Mouse (Mus musculus) neural tube, embryonic 14.5 days (tissue): ENCODE results near the gene Ccnd3. TPM values are rescaled to one million over a fixed set of nuclear protein-coding genes. Genes with fewer than 3 reads are reported as not detected.

ENCODE experiments used
- ATAC-seq: fragments of 200-750 bp; cut with Nextera tagmentation; 2 replicates; pipeline ENCODE4 v1.8.0; 2017; ENCODE audit warnings: low read depth, mild to moderate bottlenecking, moderate TSS enrichment, moderate library complexity
- H3K27ac ChIP-seq: fragments of 300-500 bp; sonication (generic); 2 replicates; pipeline ENCODE4 v1.5.1; 2014; ENCODE audit warnings: low read depth, mild to moderate bottlenecking, control low read depth, low read length, moderate library complexity, mixed read lengths
- H3K27me3 ChIP-seq: fragments of 300-500 bp; sonication (generic); 2 replicates; pipeline ENCODE4 v1.6.1; 2014; ENCODE audit warnings: low read length; ENCODE audit not compliant: control insufficient read depth, insufficient read depth
- H3K36me3 ChIP-seq: fragments of 300-500 bp; sonication (generic); 2 replicates; pipeline ENCODE4 v1.6.1; 2014; ENCODE audit warnings: low read length, mixed read lengths; ENCODE audit not compliant: control insufficient read depth, insufficient read depth
- H3K4me1 ChIP-seq: fragments of 300-500 bp; sonication (generic); 2 replicates; pipeline ENCODE4 v1.6.1; 2014; ENCODE audit warnings: low read length; ENCODE audit not compliant: control insufficient read depth, insufficient read depth
- H3K4me2 ChIP-seq: fragments of 300-500 bp; sonication (generic); 2 replicates; pipeline ENCODE4 v1.6.1; 2014; ENCODE audit warnings: mild to moderate bottlenecking, low read depth, low read length, control low read depth
- H3K4me3 ChIP-seq: fragments of 300-500 bp; sonication (generic); 2 replicates; pipeline ENCODE4 v1.5.1; 2014; ENCODE audit warnings: low read depth, low read length, control low read depth, mixed read lengths
- H3K9ac ChIP-seq: fragments of 300-500 bp; sonication (generic); replicated peaks from 2 replicates; pipeline ENCODE4 v1.6.1; 2014; ENCODE audit warnings: low read depth, mild to moderate bottlenecking, control low read depth, low read length, mixed read lengths
- H3K9me3 ChIP-seq: fragments of 300-500 bp; sonication (generic); 2 replicates; pipeline ENCODE4 v1.6.1; 2016; ENCODE audit warnings: low read length; ENCODE audit not compliant: control insufficient read depth
- WGBS: fragments of 180-500 bp; shearing (Covaris S2); extraction: QIAGEN DNeasy Blood & Tissue Kit; methylation state at CpG from one replicate; pipeline ENCODE4 v1.1.7; 2014; 5-methylcytosine and 5-hydroxymethylcytosine counted together
- polyA plus RNA-seq: library from polyadenylated mRNA; unstranded; fragments of >200 nt; fragmentation: Nextera tagmentation; extraction: Ambion mirVana; gene quantifications from 2 replicates; pipeline ENCODE4 v1.2.1, GENCODE M21; 2014

The Ccnd3 gene
- polyA plus RNA-seq, 1 experiment from 2014 or later = 49.1 TPM

GRCm38 (mm10) chr17:47506042-47506441, 1.2 kb downstream of the Ccnd3 start:
- Histone ChIP-seq H3K27me3 (no peaks in the 10 kb centered on the region), H3K36me3 (no peaks in the 10 kb centered on the region), H3K4me1 (peaks cover 11% of the 10 kb centered on the region; the same call in 1 of the 2 replicates), H3K4me2 (no peak overlapping the region), H3K27ac (no peak overlapping the region), H3K9ac (no peak overlapping the region), H3K4me3 (no peak overlapping the region), H3K9me3 (no peaks in the 10 kb centered on the region)
- ATAC-seq = no peak
- WGBS = 95% methylated on average over 1 of the region's 1 CpGs

- no peaks in the 10 kb centered on the region for H3K9me3 ChIP-seq
- no peak overlapping the region for H3K27ac ChIP-seq
- H3K27me3 ChIP-seq = no peaks in the 10 kb centered on the region
- H3K36me3 ChIP-seq = no peaks in the 10 kb centered on the region
- 93% methylated on average over 4 of the region's 4 CpGs for WGBS
- H3K9ac ChIP-seq = no peak overlapping the region
- no peak overlapping the region for H3K4me3 ChIP-seq
- peaks cover 5% of the 10 kb centered on the region; the same call in 1 of the 2 replicates for H3K4me1 ChIP-seq
- H3K4me2 ChIP-seq = no peak overlapping the region
- no peak for ATAC-seq
These were observed 1.8 kb downstream of the Ccnd3 start for GRCm38 (mm10) chr17:47506697-47507096.

GRCm38 (mm10) chr17:47507523-47507922, 2.7 kb downstream of the Ccnd3 start:
- no peak for ATAC-seq

GRCm38 (mm10) chr17:47508012-47508608, 3.3 kb downstream of the Ccnd3 start:
- no peaks in the 10 kb centered on the region for H3K27me3 ChIP-seq
- no peaks in the 10 kb centered on the region for H3K9me3 ChIP-seq
- no peak overlapping the region for H3K4me3 ChIP-seq
- ATAC-seq = no peak
- 0 out of 2 replicates have a peak overlapping the region, but pooled peaks have one; percentile 6 for H3K4me2 ChIP-seq
- H3K4me1 ChIP-seq = peaks cover 5% of the 10 kb centered on the region; the same call in 1 of the 2 replicates
- no peak overlapping the region for H3K27ac ChIP-seq
- WGBS = 52% methylated on average over 12 of the region's 12 CpGs
- no peaks in the 10 kb centered on the region for H3K36me3 ChIP-seq
- no peak overlapping the region for H3K9ac ChIP-seq

More at GRCm38 (mm10) chr17:47507523-47507922, 2.7 kb downstream of the Ccnd3 start:
- H3K27me3 ChIP-seq = no peaks in the 10 kb centered on the region
- H3K9ac ChIP-seq = no peak overlapping the region
- no peak overlapping the region for H3K4me3 ChIP-seq
- H3K27ac ChIP-seq = no peak overlapping the region
- no peak overlapping the region for H3K4me2 ChIP-seq
- H3K36me3 ChIP-seq = no peaks in the 10 kb centered on the region
- no peaks in the 10 kb centered on the region for H3K9me3 ChIP-seq
- WGBS = 93% methylated on average over 2 of the region's 2 CpGs
- H3K4me1 ChIP-seq = peaks cover 5% of the 10 kb centered on the region; the same call in 1 of the 2 replicates

GRCm38 (mm10) chr17:47509031-47509705, 4.3 kb downstream of the Ccnd3 start:
- H3K36me3 ChIP-seq = no peaks in the 10 kb centered on the region
- no peaks in the 10 kb centered on the region for H3K9me3 ChIP-seq
- no peak overlapping the region for H3K4me2 ChIP-seq
- ATAC-seq = no peak
- 42% methylated on average over 9 of the region's 9 CpGs for WGBS
- H3K4me3 ChIP-seq = no peak overlapping the region
- H3K9ac ChIP-seq = no peak overlapping the region
- no peaks in the 10 kb centered on the region for H3K27me3 ChIP-seq
- no peak overlapping the region for H3K27ac ChIP-seq
- peaks cover 5% of the 10 kb centered on the region; the same call in 1 of the 2 replicates for H3K4me1 ChIP-seq

- H3K9ac ChIP-seq = no peak overlapping the region
- H3K36me3 ChIP-seq = no peaks in the 10 kb centered on the region
- peak; percentile 89 for ATAC-seq
- no peaks in the 10 kb centered on the region for H3K27me3 ChIP-seq
- no peaks in the 10 kb centered on the region for H3K4me1 ChIP-seq
- no peak overlapping the region for H3K27ac ChIP-seq
- peak overlapping the region; percentile 24; the same call in 1 of the 2 replicates for H3K4me2 ChIP-seq
- H3K4me3 ChIP-seq = no peak overlapping the region
- WGBS = 17% methylated on average over 25 of the region's 25 CpGs
- H3K9me3 ChIP-seq = no peaks in the 10 kb centered on the region
These were observed 6.5 kb downstream of the Ccnd3 start for GRCm38 (mm10) chr17:47511111-47512020.

- no peak overlapping the region for H3K4me3 ChIP-seq
- no peak overlapping the region for H3K9ac ChIP-seq
- H3K36me3 ChIP-seq = no peaks in the 10 kb centered on the region
- no peaks in the 10 kb centered on the region for H3K4me1 ChIP-seq
- H3K4me2 ChIP-seq = no peak overlapping the region
- ATAC-seq = no peak
- no peaks in the 10 kb centered on the region for H3K27me3 ChIP-seq
- H3K9me3 ChIP-seq = no peaks in the 10 kb centered on the region
- H3K27ac ChIP-seq = no peak overlapping the region
- WGBS = 72% methylated on average over 10 of the region's 10 CpGs
These were observed 8.3 kb downstream of the Ccnd3 start for GRCm38 (mm10) chr17:47512956-47513775.

GRCm38 (mm10) chr17:47515180-47515844, 10.5 kb downstream of the Ccnd3 start:
- Histone ChIP-seq H3K9me3 (no peaks in the 10 kb centered on the region), H3K4me1 (no peaks in the 10 kb centered on the region), H3K4me3 (no peak overlapping the region), H3K36me3 (no peaks in the 10 kb centered on the region), H3K27me3 (no peaks in the 10 kb centered on the region), H3K27ac (no peak overlapping the region), H3K4me2 (no peak overlapping the region), H3K9ac (no peak overlapping the region)
- WGBS = 84% methylated on average over 7 of the region's 7 CpGs
- ATAC-seq = no peak
